In the genomic region with DNA sequence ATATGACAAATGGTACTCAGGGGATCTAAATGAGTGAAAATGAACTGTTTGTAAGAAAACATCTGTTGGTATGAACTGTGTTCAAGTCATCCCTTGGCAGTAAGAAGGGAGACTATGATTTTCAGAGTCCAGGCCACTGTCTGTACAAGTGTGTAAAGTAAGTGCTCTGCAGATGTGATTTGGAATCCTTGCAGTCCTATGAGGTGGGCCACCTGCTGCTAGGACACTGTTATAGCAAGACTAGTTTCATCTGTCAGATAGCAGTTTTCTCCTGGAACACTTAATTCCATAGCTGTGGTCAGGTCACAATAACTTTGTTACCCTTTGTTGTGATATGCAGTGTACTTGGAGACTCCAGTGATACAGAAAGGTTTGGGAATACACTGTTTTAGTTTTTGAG, we compare ENCODE assay signal across 9 mouse cellular contexts. TPM values are rescaled to one million over a fixed set of nuclear protein-coding genes. Genes with fewer than 3 reads are reported as not detected.
DNase-seq lines count a peak whose midpoint lies in the region; ATAC-seq and TF ChIP-seq lines count a peak whose summit lies in the region.
"Had no signal": no experiment of that assay in that cellular context is flagged by ENCODE, and none has a peak within 500 bp of the region (broad histone marks: within the 10 kb centered on the region; RNA-seq: fewer than 3 reads in every experiment).

No protein-coding gene starts in this region.

- H3K36me3 ChIP-seq in lung, embryonic 14.5 days (ENCODE audit: insufficient read depth) = peaks cover 58% of the 10 kb centered on the region

- peak; percentile 75 for DNase-seq in heart, adult 11 months
- DNase-seq in heart, adult 9 months (ENCODE audit: low spot score in 2 of 2) = no peak
- DNase-seq in lung, embryonic 14.5 days = peak; percentile 35
- no peak for DNase-seq in lung, postnatal 25 days (ENCODE audit: low spot score)
- DNase-seq in Patski (ENCODE audit: low read depth, low spot score) = no peak
- DNase-seq in retina, embryonic 14.5 days (ENCODE audit: low spot score) = peak; percentile 21
- no peak for DNase-seq in cerebellum, adult 9-11 months
- DNase-seq: gastrocnemius, postnatal 36 days had no signal

- no peak overlapping the region for H3K4me3 ChIP-seq in lung, embryonic 14.5 days (ENCODE audit: low read depth, low read length)

- no peaks in the 10 kb centered on the region for H3K9me3 ChIP-seq in lung, embryonic 14.5 days (ENCODE audit: low read depth, low read length)

- no peak overlapping the region for H3K4me2 ChIP-seq in lung, embryonic 14.5 days

- no peak overlapping the region for H3K27ac ChIP-seq in lung, embryonic 14.5 days (ENCODE audit: low read depth)

- no peaks in the 10 kb centered on the region for H3K27me3 ChIP-seq in lung, embryonic 14.5 days (ENCODE audit: insufficient read depth, low read length)
- no peaks in the 10 kb centered on the region for H3K27me3 ChIP-seq in Patski

- H3K9ac ChIP-seq in lung, embryonic 14.5 days = no peak overlapping the region

- no peak for ATAC-seq in lung, embryonic 14.5 days (ENCODE audit: insufficient read depth)
- ATAC-seq in Patski = no peak
- ATAC-seq in cerebellum, adult (ENCODE audit: insufficient number of reproducible peaks, low FRiP score, low TSS enrichment) = no peak

- no peaks in the 10 kb centered on the region for H3K4me1 ChIP-seq in lung, embryonic 14.5 days (ENCODE audit: insufficient read depth)

- peak; percentile 53 for TF ChIP-seq CTCF in lung, embryonic 14.5 days (IDR thresholded peaks at IDR 0.05; ENCODE audit: low read depth)
- peak; percentile 40 for TF ChIP-seq CTCF in Patski (IDR thresholded peaks at IDR 0.05)

- CTCF ChIA-PET in Patski (lab: Charles Lee) = no interaction called here

- in situ Hi-C loops in Patski (cut with MboI; ENCODE audit: low pct_unique_long_range_greater_than_20kb) = no loop called here

- POLR2A ChIA-PET in Patski (lab: Charles Lee) = no interaction called here

RNA-seq across cellular contexts. Expression of gene Ankfy1, which starts 36.2 kb away (rescaled TPM):
- 35.3 and 36.7 TPM in 2 replicates for polyA plus RNA-seq in lung, embryonic 14.5 days (2014; fragmentation: Nextera tagmentation; extraction: Ambion mirVana)
- 42.8 TPM for polyA plus RNA-seq in Patski (2021)

Comparison
In these comparisons a context has a peak if more than half of its experiments do, and no peak if none do; other contexts are left out.
1. DNase-seq: peak in heart, adult 11 months (single experiment), lung, embryonic 14.5 days (single experiment) and retina, embryonic 14.5 days (single experiment); none in heart, adult 9 months (0 of 2), lung, postnatal 25 days (single experiment), Patski (single experiment) and cerebellum, adult 9-11 months (single experiment).